Mouse (Mus musculus): ENCODE data around the gene Mthfd1.

Mthfd1 gene

GRCm38 (mm10) chr12:76305107-76305506, 50.0 kb downstream of the Mthfd1 start:
- DNase-seq: no peak

GRCm38 (mm10) chr12:76306852-76307561, 51.9 kb downstream of the Mthfd1 start:
- DNase-seq: no peak

- no peak for DNase-seq
These were observed 52.9 kb downstream of the Mthfd1 start for GRCm38 (mm10) chr12:76307964-76308363.

GRCm38 (mm10) chr12:76308436-76308835, 53.3 kb downstream of the Mthfd1 start:
- DNase-seq: no peak

GRCm38 (mm10) chr12:76310007-76310406, 54.9 kb downstream of the Mthfd1 start:
- DNase-seq: no peak

- no peak for DNase-seq
These were observed 55.5 kb downstream of the Mthfd1 start for GRCm38 (mm10) chr12:76310633-76311032.

GRCm38 (mm10) chr12:76311227-76311626, 56.1 kb downstream of the Mthfd1 start:
- DNase-seq: no peak

- no peak for DNase-seq
These were observed 56.9 kb downstream of the Mthfd1 start for GRCm38 (mm10) chr12:76311951-76312350.

- DNase-seq: no peak
These were observed 63.4 kb downstream of the Mthfd1 start for GRCm38 (mm10) chr12:76318282-76319212.

GRCm38 (mm10) chr12:76324679-76325431, 69.8 kb downstream of the Mthfd1 start, which contains the start of gene Akap5:
Gene Akap5, plus strand, starts transcription at chr12:76324891.
- peak; percentile 28 for DNase-seq

- no peak for DNase-seq
These were observed 71.5 kb downstream of the Mthfd1 start for GRCm38 (mm10) chr12:76326437-76327220.

GRCm38 (mm10) chr12:76328567-76329354, 73.7 kb downstream of the Mthfd1 start:
- DNase-seq: no peak

GRCm38 (mm10) chr12:76333688-76334087, 78.6 kb downstream of the Mthfd1 start:
- no peak for DNase-seq

- no peak for DNase-seq
These were observed 80.5 kb downstream of the Mthfd1 start for GRCm38 (mm10) chr12:76335641-76336040.

GRCm38 (mm10) chr12:76336111-76336965, 81.2 kb downstream of the Mthfd1 start:
- DNase-seq: no peak

- peak; percentile 71 for DNase-seq
These were observed 86.0 kb downstream of the Mthfd1 start for GRCm38 (mm10) chr12:76341080-76341479.

GRCm38 (mm10) chr12:76345759-76346455, 90.8 kb downstream of the Mthfd1 start:
- DNase-seq: no peak

- no peak for DNase-seq
These were observed 94.7 kb downstream of the Mthfd1 start for GRCm38 (mm10) chr12:76349680-76350220.

- DNase-seq: no peak
These were observed 105.8 kb downstream of the Mthfd1 start for GRCm38 (mm10) chr12:76360868-76361267.

Measured in cerebellum, adult 8-10 months (tissue).